Mouse (Mus musculus): ENCODE results near the gene Chpf.
A peak's percentile ranks its signal among the peaks of the same experiment; 100 is the strongest.

Chpf gene

DNA sequence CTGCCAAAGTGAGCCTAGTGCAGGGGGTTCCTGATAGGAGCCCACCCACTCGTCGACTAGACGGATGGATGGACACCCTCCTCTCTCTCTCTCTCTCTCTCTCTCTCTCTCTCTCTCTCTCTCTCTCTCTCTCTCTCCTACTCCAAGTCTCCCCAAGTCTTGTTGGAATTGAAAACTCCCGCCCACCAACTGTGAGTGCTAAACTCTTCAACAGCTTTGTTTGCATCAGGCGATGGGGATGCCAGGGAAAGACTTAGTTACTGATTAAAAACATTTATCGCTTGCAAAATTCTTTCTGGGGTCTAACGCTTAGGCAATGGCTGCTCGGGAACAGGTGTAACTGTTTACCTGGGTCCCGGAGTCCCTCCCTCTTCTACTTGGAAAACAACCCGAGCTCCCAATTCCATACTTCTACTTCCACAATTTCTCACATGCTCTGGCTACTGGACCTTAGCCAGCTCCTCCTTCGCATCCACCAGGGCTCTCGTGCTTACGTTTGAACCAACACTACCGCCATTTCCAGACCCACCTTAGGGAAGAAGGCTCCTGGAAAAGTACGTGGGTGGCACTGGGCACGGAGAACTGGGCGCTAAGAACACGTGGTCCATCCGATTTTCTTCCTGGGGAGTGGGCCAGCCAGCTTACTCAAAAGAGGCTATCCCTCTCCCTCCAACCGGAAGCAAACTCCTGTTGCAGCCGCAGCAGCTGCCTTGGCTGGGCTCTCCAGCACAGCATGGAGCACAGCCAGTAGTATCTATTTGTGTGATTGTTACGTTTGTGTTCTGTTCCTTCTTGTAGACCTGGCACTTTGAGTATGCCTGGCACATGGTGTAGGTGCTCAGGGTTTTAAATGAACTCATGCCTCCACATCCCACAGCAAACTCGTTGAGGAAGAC, 20.1 kb downstream of the Chpf start:
- DNase-seq (ENCODE audit: low read depth, low spot score), result no peak

DNA sequence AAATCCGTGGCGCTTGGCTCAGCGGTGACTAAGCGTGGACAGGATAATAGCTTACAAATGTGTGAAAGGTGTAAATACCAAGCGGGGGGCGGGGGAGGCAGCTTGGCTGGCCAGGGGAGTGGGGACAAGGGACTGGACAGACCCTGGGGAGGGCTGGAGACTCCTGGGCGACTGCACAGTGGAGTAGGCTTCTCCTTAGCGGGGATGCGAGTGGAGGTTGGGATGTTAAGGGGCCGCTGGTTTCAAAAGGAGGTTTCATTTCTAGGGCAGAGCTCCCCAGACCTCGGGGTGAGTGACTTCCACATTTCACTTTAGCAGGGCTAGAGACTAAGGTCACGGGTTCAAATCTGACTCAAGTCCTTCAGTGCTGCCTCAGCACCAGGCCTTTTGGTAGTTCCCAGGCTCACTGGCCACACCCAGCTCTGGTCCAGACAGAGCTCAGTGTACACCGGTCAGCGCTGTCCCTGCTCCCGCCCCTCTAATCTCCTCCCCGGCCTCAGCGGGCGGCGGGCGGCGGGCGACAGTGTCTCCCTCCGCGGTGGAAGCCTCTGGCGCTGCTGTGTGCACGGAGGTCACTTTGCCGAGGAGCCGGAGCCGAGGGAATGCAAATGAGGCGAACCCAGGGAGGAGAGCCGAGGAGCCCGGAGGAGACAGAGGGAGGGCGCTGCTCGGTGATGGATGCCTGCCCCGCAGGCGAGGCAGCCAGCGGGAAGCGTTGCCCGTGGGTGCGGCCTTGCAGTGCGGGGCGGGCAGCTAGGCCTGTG, 20.9 kb downstream of the Chpf start:
- DNase-seq (ENCODE audit: low read depth, low spot score), result no peak

DNA sequence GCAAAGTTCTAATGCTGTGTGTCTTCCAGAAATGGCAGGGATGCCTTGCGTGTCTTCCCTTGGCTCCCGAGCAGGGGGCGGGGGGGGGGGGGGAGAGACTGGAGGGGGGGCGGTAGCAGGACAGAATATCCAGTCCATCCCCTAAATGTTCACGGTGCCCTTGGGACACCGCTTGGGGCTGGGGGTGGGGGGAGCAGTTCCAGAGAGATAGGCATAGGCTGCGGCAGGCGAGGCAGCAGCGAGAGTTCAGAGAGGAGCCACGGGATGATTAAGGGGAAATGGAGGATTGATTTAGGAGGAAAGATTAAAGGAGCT, 21.4 kb downstream of the Chpf start:
- no peak for DNase-seq (ENCODE audit: low read depth, low spot score)

DNA sequence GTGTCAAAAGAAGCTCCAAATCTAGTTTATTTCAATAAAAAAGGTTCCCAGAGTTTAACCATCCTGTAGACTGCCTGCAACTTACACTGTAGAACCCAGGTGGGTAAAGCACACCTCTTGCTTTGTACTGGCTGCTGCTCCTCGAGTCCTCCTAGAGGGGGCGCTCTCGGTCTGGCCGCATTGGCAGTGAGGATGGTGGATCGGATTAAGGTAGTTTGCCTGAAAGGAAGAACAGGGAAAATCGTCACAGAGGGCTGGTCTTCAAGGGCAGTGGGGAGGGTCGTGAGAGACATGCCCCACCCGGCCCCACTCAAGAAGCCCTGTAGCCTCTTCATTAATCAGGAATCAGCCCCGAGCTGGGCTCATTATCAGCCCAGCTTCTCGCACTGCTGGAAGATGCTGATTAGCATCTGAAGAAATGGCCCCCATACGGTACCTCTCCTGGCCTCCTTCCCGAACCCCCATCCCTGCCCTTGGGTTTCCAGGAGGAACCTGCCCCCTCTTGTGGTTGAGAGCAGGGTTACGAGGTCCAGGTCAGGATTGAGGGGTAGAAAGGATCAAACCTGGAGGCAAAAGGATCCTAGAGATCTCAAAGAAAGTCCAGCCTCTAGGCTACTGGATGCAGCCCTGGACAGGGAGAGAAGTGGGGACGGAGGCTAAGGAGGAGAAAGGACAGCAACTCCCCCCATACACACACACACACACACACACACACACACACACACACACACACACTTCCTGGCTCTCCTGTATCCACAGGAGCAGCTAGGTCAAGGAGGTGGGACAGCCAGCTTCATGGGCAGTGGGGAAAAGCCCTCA, 22.2 kb downstream of the Chpf start:
- peak; percentile 71 for DNase-seq (ENCODE audit: low read depth, low spot score)

DNA sequence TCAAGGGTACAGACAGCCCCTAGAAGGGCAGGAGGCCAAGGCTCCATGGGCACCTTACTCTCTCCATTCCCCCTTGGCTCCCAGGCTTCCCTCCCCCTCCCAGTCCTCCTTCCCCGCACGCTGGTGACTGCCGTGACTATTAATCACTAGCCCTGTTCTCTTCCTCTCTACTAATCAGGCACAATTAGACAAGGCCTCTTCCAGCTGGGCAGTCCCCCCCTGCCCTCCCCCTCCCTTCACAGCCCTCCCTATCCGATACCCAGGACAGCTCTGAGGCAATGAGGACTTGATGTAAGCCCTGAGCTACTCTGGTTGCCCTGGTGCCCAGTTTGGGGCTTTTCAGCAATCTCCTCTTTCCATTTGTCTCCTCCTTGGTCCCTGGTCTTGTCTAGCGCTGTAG, 23.2 kb downstream of the Chpf start:
- DNase-seq (ENCODE audit: low read depth, low spot score), result no peak

DNA sequence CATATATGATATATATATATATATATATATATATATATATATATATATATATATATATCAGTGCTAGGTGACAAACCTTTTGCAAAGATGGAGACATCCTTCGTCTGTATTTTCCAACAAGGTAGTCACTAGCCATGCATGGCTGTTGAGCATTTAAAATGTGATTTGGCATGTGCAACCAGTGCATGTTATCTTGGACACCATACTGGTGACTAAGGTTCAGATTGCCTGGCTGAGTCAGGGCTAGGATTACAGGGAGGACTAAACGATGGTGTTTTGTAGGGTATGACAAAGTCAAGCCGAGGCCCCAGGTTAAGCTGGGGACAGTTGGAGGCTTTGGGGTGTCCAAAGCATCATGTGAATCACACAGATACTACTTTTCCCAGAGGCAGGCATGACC, 23.7 kb downstream of the Chpf start:
- no peak for DNase-seq (ENCODE audit: low read depth, low spot score)

DNA sequence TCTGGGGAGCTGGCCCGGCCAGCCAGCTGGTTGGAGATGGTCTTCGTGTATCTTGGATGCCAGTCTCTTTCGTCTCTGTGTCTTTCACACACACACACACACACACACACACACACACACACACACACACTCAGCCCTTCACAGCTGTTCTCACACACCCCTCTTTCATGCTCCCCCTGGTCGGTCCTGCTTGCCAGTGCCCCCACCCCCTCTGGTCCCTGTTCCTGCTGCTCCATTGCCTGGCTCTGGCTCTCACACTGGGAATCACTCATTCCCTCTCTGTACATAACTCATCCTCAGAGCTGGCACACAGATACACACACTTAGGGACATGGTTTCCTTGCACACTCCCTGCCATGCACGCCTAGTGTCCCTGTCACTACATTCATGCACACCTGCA, 27.2 kb downstream of the Chpf start:
- no peak for DNase-seq (ENCODE audit: low read depth, low spot score)

DNA sequence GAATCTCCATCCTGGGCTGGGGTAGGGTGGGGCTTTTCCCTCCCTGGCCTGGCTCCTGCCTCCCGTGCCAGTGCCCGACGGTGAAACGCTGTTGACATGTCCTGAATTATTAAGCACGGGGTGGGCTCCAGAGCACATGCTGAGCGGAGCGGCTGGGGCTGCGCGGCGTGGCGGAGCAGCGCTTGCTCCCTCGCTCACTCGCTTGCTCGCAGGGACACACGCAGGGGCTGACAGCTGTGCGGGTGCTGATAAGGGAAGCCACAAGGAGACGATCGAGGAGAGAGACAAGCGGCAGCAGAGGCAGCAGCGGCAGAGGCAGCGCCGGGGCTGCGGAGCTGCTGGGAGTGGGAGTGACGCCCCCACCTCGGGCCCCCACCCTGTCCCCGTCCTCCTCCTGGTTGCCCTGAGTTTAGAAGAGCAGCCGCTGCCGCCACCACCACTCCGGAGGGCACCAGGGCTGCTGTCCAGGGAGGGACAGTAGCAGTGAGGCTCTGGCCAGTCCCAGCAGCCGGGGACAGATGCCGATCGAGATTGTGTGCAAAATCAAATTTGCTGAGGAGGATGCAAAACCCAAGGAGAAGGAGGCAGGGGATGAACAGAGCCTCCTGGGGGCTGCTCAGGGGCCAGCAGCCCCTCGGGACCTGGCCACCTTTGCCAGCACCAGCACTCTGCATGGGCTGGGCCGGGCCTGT, 28.6 kb downstream of the Chpf start, which contains the start of gene Asic4:
TSS of gene Asic4 (plus strand) at position 123 of the 692 bp plus-strand sequence.
- DNase-seq (ENCODE audit: low read depth, low spot score), result peak; percentile 25

DNA sequence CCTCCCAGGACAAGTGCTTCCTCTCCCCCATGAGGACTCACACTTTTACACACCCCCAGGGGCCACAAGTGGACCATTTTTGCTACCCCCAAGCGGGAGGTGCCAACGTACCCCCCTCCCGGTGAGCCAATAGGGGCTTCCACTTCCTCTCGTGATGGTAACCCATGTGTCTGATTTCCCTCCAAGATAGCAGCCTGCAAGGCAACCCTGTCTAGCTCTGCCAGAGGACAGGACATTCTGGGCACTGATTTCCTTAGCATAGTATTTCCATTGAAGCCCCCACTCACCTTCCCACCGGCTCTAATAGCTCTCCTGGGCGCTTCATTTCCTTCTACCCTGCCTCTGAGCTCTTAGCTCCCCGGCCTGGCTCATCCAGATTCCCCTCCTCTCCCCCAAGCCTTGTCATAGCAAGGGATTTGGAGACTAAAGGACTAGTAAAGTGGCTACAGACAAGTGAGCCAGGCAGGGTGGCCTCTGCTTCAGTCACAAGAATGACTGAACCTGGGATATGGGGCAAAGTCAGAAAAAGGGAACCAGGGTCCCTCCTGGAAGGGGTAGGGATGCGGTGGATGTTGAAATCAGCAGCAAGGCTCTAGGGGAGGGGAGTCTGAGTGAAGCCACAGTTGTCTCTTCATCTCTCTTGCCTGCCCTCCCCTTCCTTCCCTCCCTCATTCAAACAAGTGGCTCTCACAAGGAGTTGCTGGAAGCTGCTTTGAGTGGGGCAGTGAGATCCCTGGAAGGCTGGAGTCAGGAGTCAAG, 29.6 kb downstream of the Chpf start:
- DNase-seq (ENCODE audit: low read depth, low spot score), result no peak

DNA sequence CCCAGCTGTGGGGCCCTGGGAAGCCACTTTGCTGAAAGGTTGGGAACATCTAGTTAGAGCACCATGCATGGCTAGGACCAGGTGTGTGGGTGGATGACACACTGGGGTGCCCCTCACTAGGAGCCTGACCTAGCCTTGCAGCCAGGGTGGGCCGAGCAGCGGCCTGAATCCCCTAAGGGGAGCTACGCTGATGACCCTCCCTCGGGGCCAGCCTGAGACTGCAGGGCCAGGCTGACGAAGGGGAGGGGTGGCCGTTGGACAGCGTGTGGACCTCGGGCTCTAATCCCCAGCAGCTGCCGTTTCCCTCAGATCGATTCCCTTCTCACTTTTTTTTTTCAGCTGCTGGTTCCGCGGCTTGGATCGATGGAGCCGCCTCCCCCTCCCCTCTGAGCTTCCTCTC, 30.2 kb downstream of the Chpf start:
- DNase-seq (ENCODE audit: low read depth, low spot score), result no peak

DNA sequence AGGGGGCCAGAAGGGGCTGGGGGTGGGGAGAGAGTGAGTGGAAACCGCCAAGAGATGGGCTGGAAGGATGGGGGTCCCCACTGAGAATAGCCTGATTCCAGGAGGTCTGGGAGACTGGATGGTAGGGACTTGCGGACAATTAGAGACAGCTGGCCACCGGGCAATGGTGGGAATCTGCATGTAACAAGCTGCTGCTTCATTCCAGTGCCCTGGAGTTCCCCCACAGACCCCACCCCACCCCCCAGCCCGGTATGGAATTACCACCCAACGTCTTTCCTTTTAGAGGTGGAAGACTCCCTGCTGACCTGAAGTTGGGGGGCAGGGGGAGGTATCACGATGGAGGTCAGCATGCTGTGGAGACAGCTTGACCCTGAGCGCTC, 31.1 kb downstream of the Chpf start:
- DNase-seq (ENCODE audit: low read depth, low spot score), result no peak

DNA sequence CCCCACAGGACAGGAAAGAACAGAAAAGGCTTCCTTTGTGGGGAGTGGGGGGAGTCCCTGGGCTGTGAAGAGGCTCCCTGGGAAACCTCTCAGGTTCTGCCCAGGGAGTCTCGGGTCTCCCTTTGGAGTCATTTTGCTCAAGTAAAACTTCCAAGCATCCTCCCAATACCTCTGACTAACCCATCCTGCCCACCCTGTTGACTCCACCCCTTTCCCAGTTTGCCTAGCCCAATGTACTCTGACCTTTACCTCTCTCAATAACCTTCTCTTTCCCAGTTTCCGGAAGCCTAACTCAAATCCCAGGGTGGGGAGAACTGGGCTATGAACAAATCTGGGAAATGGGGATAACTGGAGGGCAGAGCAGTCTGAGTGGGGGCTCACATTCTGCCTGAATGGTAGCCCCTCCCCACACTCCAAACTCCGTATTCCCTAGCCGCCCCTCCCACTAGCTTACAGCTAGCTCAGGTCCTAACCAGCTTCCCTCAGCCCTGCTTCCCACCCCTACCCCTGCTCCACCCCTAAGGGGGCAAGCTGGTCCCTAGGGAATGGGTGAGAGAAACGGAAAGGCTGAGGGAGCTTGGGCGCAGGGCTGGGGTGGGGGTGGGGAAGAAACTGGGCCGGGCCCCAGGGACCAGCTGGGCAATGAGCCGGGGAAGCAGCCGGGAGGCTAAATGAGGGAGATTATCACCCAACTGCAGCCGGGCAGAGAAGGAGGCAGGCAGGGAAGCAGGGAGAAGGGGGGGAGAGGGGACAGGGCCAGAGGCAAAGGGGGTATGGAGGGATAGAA, 31.6 kb downstream of the Chpf start:
- DNase-seq (ENCODE audit: low read depth, low spot score), result peak; percentile 69

DNA sequence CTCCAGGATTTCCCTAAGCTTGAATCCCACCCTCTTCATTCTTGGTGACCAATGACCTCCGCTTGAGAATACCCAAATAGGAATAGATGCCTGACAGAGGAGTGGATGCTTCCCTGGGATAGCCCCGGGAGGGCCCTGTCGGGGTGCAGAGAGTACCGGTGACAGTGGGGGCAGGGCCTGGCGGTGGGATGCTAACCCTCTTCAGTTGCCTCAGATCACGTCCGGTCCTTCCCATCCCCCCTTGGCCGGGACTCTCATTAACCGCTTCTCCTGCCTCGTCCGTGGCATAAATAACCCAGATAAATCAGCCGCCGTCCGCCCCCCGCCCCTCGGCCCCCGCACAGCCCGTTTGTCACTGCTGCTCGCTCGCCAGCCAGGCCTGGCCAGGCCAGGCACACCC, 32.5 kb downstream of the Chpf start:
- no peak for DNase-seq (ENCODE audit: low read depth, low spot score)

DNA sequence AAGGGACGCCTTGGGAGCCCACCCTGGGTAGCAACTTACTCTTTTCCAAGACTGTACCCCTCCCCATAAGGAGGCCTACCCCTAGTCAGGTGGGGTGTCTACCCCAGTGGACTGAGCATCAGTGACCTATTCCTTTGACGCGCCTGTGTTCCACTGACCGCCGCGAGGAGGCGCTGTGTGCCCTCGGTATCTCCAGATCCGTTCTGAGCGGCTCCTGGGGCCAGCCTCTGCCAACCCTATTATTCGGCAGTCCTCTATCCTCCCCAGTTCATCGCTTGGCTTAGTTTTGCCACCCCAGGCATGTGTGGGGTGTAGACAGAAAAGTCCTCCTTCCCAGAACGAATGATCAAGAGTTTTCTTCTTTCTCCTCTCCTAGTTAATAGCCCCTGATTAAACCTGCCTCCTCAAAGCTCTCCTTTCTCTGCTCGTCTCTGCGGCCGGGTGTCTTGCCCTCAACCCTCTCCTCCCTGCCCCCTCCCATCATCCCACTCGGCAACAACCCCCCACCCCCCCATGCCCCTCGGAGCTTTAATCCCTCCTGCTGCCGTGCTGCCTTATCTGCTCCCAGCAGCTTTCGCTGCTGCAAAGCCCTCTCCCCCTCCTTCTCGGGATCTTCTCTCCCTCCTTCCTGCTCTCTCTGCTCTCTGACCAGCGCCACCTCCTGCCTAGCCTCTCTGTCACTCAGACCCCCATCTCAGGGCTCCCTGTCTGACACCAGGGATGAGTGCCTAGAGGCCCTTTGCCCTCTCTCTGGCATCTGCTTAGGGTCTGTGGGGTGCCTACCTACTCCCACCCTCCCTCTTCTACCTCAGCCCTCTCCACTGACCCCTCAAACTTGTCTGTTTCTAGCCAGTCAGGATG, 33.1 kb downstream of the Chpf start:
- peak; percentile 68 for DNase-seq (ENCODE audit: low read depth, low spot score)

DNA sequence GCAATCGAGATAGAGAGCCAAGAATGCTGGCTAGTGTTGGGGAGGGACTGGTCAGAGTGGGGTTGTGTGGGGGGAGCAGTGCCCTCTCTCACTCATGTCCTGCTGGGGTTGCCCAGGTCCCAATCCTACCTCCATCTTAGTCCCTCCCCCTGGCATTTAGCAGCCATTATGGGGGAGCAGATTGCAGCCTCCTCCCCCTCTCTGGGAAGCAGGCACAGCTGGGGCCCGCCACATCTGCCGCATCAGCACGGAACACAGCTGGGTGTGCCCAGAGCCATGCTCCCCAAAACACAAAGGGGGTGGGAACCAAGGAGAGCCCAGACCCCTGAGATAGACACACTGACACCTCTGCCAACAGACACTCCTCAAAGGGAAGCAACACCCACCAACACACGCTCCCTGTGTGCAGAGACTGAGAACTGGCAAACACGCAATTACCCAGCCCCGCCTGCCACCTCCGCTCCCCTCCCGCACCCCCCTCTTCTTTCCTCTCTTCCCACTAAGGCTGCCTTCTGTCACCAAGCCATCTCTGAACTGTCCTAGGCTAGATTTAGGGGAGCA, 33.9 kb downstream of the Chpf start:
- no peak for DNase-seq (ENCODE audit: low read depth, low spot score)

DNA sequence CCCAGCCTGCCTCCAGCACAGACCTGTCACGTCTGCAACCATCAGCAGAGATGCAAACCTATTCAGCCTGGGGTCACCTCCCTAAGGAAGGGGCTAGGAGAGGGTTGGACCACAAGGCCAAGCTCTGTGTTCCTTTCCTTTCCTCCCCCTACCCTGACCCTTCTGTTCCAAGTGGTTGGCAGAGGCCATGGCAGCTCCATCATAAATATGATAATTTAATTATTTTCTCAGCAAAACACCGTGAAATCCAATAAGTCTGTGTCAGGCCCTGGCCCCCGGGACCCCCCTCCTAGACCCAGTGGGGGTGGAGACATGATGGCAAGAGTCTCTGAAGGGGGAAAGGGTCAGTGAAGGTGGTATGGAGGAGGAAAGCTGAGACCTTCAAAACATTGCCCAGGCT, 34.9 kb downstream of the Chpf start:
- no peak for DNase-seq (ENCODE audit: low read depth, low spot score)

DNA sequence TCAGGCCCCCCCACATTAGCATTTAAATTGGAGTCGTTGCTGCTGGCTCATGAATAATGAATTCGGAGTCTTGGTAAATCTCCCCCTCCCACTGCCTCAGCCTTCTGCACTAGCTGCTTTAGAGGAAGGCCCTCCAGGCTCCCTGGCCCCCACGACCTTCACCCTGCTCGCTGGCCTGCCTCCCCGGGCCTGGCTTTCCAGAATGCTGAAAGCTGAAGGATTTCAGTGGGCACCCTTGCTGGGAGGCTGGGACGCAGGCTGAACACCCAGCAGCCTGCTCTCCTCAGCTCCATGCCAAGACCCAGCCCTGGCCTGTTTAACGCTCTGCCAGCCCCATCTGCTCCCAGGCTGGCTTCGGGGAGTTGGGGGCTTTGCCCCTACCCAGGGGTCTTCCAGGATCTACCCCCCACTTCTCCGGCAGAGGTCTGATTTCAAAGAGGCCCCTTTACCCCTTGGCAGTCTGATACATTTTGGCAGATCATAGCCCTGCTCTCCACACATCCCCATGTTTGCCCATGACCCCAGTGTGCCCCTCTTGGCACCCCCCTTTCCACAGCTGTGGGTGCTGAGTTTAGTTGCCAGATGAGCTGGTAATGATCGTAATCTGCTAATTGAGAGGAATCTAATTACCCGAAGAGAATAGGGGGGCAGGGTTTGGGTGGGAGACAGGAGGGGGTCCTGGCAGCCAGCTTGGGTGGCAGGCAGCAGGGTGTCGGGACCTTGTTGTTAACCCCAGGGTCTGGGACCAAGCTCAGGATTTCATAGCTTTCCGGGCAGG, 35.7 kb downstream of the Chpf start:
- peak; percentile 59 for DNase-seq (ENCODE audit: low read depth, low spot score)

DNA sequence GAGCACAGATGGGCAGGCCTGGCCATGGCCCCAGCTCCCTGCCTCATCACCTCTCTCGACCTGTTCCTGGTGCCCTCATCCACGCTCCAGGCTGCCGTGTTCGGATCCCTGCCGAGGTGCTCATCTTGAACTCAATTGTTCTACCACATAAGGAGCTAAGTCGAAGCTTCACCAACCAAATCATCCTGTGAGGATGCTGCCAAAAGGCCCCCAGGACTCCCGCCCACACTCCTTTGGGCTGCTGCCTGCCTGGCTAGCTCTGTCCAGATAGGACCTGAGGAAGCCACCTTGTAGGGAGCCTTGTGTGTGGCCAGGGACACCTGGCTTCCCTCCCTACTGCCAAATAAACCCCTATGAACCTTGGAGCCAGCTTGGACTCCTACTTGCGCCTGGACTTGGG, 36.3 kb downstream of the Chpf start:
- no peak for DNase-seq (ENCODE audit: low read depth, low spot score)
